Mouse (Mus musculus) MEL (cell line): ENCODE data around the gene Cux1. TPM values are rescaled to one million over a fixed set of nuclear protein-coding genes. Genes with fewer than 3 reads are reported as not detected.

Source experiments
- DNase-seq: peaks from one replicate; pipeline ENCODE4 v3.0.0; 2011; ENCODE audit warnings: low read depth, low spot score
- H3K27ac ChIP-seq: 2 replicates; pipeline ENCODE4 v1.5.1; 2012; ENCODE audit warnings: low read depth, mild to moderate bottlenecking, control low read depth, low read length, moderate library complexity; ENCODE audit not compliant: control insufficient read depth
- H3K27me3 ChIP-seq, 2 experiments: fragments of 150-350 bp in 1 of 2; sonication (generic) in 1 of 2; 2 replicates each; pipeline ENCODE4 v1.6.1; 2012; ENCODE audit warnings: low read length in 2 of 2, mild to moderate bottlenecking in 2 of 2, improper control_type of control experiment in 1 of 2, moderate library complexity in 1 of 2; ENCODE audit not compliant: insufficient read depth in 2 of 2, control insufficient read depth in 1 of 2
- H3K36me3 ChIP-seq, 2 experiments: 2 replicates each; pipeline ENCODE4 v1.6.1; 2012 to 2014; ENCODE audit warnings: low read length in 2 of 2, improper control_type of control experiment in 1 of 2, inconsistent platforms in 1 of 2, mild to moderate bottlenecking in 1 of 2; ENCODE audit not compliant: insufficient read depth in 2 of 2, control insufficient read depth in 1 of 2
- H3K4me1 ChIP-seq, 2 experiments: fragments of 150-350 bp in 1 of 2; sonication (generic) in 1 of 2; 2 replicates each; pipeline ENCODE4 v1.6.1; 2012; ENCODE audit warnings: low read length in 2 of 2, improper control_type of control experiment in 1 of 2, mild to moderate bottlenecking in 1 of 2; ENCODE audit not compliant: insufficient read depth in 2 of 2, control insufficient read depth in 1 of 2
- H3K4me3 ChIP-seq, 2 experiments: fragments of 150-350 bp in 1 of 2; sonication (generic) in 1 of 2; 2 replicates each; pipeline ENCODE4 v1.5.1; 2012; ENCODE audit warnings: low read depth in 2 of 2, low read length in 2 of 2, mild to moderate bottlenecking in 2 of 2, moderate library complexity in 2 of 2, control low read depth in 1 of 2, improper control_type of control experiment in 1 of 2; ENCODE audit not compliant: control insufficient read depth in 1 of 2, insufficient read depth in 1 of 2
- H3K79me2 ChIP-seq: 2 replicates; pipeline ENCODE4 v1.6.1; 2012; ENCODE audit warnings: mild to moderate bottlenecking, low read length, moderate library complexity; ENCODE audit not compliant: control insufficient read depth, poor library complexity, insufficient read depth
- H3K9ac ChIP-seq: 2 replicates; pipeline ENCODE4 v1.6.1; 2012; ENCODE audit warnings: low read depth, mild to moderate bottlenecking, control low read depth, low read length, moderate library complexity; ENCODE audit not compliant: control insufficient read depth, poor library complexity, severe bottlenecking
- H3K9me3 ChIP-seq: fragments of 150-350 bp; sonication (generic); replicated peaks from 2 replicates; pipeline ENCODE4 v1.6.1; 2012; ENCODE audit warnings: mild to moderate bottlenecking, low read length, improper control_type of control experiment, moderate library complexity; ENCODE audit not compliant: insufficient read depth
- BHLHE40 ChIP-seq: IDR thresholded peaks from 2 replicates; pipeline ENCODE4 v1.6.1; 2012; ENCODE audit warnings: low read depth, mild to moderate bottlenecking, inconsistent platforms, low read length, improper control_type of control experiment, borderline replicate concordance
- CTCF ChIP-seq, 3 experiments: IDR thresholded peaks in 2 of 3; conservative IDR thresholded peaks in 1 of 3; 2 replicates each; pipeline ENCODE4 v1.5.1; 2011 to 2012; ENCODE audit warnings: low read length in 3 of 3, low read depth in 2 of 3, mild to moderate bottlenecking in 2 of 3, improper control_type of control experiment in 1 of 3, inconsistent platforms in 1 of 3, mixed read lengths in 1 of 3, moderate library complexity in 1 of 3; ENCODE audit not compliant: control insufficient read depth in 1 of 3, insufficient read depth in 1 of 3, poor library complexity in 1 of 3, severe bottlenecking in 1 of 3
- E2F4 ChIP-seq: IDR thresholded peaks from 2 replicates; pipeline ENCODE4 v1.6.1; 2011; ENCODE audit warnings: low read depth, low read length, improper control_type of control experiment, borderline replicate concordance
- EP300 ChIP-seq, 2 experiments: IDR thresholded peaks; 2 replicates each; pipeline ENCODE4 v1.6.1; 2011; ENCODE audit warnings: improper control_type of control experiment in 2 of 2, low read length in 2 of 2, low read depth in 1 of 2, mild to moderate bottlenecking in 1 of 2
- ETS1 ChIP-seq: IDR thresholded peaks from 2 replicates; pipeline ENCODE4 v1.6.1; 2012; ENCODE audit warnings: low read depth, mild to moderate bottlenecking, inconsistent platforms, low read length, improper control_type of control experiment, moderate library complexity
- GABPA ChIP-seq: IDR thresholded peaks from 2 replicates; pipeline ENCODE4 v1.6.1; 2012; ENCODE audit warnings: low read depth, mild to moderate bottlenecking, inconsistent platforms, low read length, improper control_type of control experiment, moderate library complexity
- GATA1 ChIP-seq: IDR thresholded peaks from 2 replicates; pipeline ENCODE4 v1.6.1; 2011; ENCODE audit warnings: low read depth, low read length, improper control_type of control experiment
- MEF2A ChIP-seq: IDR thresholded peaks from 2 replicates; pipeline ENCODE4 v1.6.1; 2014; ENCODE audit warnings: low read depth, mild to moderate bottlenecking, inconsistent platforms, low read length, improper control_type of control experiment; ENCODE audit not compliant: poor library complexity, insufficient replicate concordance, severe bottlenecking; ENCODE audit errors: extremely low read depth
- MXI1 ChIP-seq: IDR thresholded peaks from 2 replicates; pipeline ENCODE4 v1.6.1; 2011; ENCODE audit warnings: mild to moderate bottlenecking, low read depth, low read length, improper control_type of control experiment
- MYB ChIP-seq: IDR thresholded peaks from 2 replicates; pipeline ENCODE4 v1.6.1; 2011; ENCODE audit warnings: mild to moderate bottlenecking, low read depth, low read length, improper control_type of control experiment
- MYC ChIP-seq: IDR thresholded peaks from 2 replicates; pipeline ENCODE4 v1.6.1; 2011; ENCODE audit warnings: low read depth, mild to moderate bottlenecking, low read length, improper control_type of control experiment, moderate library complexity
- RAD21 ChIP-seq: IDR thresholded peaks from 2 replicates; pipeline ENCODE4 v1.6.1; 2011; ENCODE audit warnings: mild to moderate bottlenecking, low read depth, low read length, improper control_type of control experiment
- SIN3A ChIP-seq: IDR thresholded peaks from 2 replicates; pipeline ENCODE4 v1.6.1; 2012; ENCODE audit warnings: low read length, improper control_type of control experiment, inconsistent platforms
- TAL1 ChIP-seq: IDR thresholded peaks from 2 replicates; pipeline ENCODE4 v1.6.1; 2012; ENCODE audit warnings: mild to moderate bottlenecking, inconsistent platforms, low read length, moderate library complexity, mixed read lengths
- TCF12 ChIP-seq: IDR thresholded peaks from 2 replicates; pipeline ENCODE4 v1.6.1; 2014; ENCODE audit warnings: low read depth, mild to moderate bottlenecking, inconsistent platforms, low read length, improper control_type of control experiment, moderate library complexity
- USF1 ChIP-seq: IDR thresholded peaks from 2 replicates; pipeline ENCODE4 v1.6.1; 2014; ENCODE audit warnings: low read depth, mild to moderate bottlenecking, inconsistent platforms, low read length, improper control_type of control experiment, moderate library complexity
- ZMIZ1 ChIP-seq: IDR thresholded peaks from 2 replicates; pipeline ENCODE4 v1.6.1; 2012; ENCODE audit warnings: low read depth, mild to moderate bottlenecking, inconsistent platforms, low read length, improper control_type of control experiment, moderate library complexity
- ZNF384 ChIP-seq: IDR thresholded peaks from 2 replicates; pipeline ENCODE4 v1.6.1; 2012; ENCODE audit warnings: low read depth, mild to moderate bottlenecking, inconsistent platforms, low read length, improper control_type of control experiment
- polyA plus RNA-seq, 2 experiments: library from polyadenylated mRNA; stranded (reverse) in 1 of 2; unstranded in 1 of 2; fragments of >175 nt in 1 of 2; fragments of >200 nt in 1 of 2; gene quantifications; 2 replicates each; pipeline versions ENCODE4 v1.2.1 to v1.2.4; 2012; ENCODE audit warnings: low replicate concordance in 2 of 2, low read depth in 1 of 2; ENCODE audit not compliant: insufficient read length in 2 of 2, insufficient read depth in 1 of 2, missing spikeins in 1 of 2
- total RNA-seq: library from RNA; depleted of rRNA; stranded (reverse); fragments of 300-350 nt; gene quantifications from 2 replicates; pipeline ENCODE4 v1.2.3, GENCODE M21; 2012

Cux1 gene
- total and polyA plus RNA-seq, 3 experiments = 71.1 to 104 TPM; not detected in 1

GRCm38 (mm10) chr5:136548776-136549175, 18.5 kb downstream of the Cux1 start:
- no peak overlapping the region for H3K9ac ChIP-seq
- no peak for DNase-seq
- TF ChIP-seq CTCF (IDR thresholded peaks at IDR 0.05 in 2 of 3, conservative IDR thresholded peaks at IDR 0.05 in 1 of 3; ENCODE audit: control insufficient read depth in 1 of 3, insufficient read depth in 1 of 3, low read depth in 2 of 3, low read length in 3 of 3, poor library complexity in 1 of 3, severe bottlenecking in 1 of 3) (no peak), RAD21 (no peak)
- H3K27me3 ChIP-seq = no peaks in the 10 kb centered on the region
- no peaks in the 10 kb centered on the region for H3K9me3 ChIP-seq
- H3K79me2 ChIP-seq = peaks cover 77% of the 10 kb centered on the region
- peaks cover 12 to 18% of the 10 kb centered on the region in 2 experiments for H3K4me1 ChIP-seq
- peaks cover 5 to 20% of the 10 kb centered on the region in 2 experiments for H3K36me3 ChIP-seq
- H3K4me3 ChIP-seq = no peak overlapping the region
- no peak overlapping the region for H3K27ac ChIP-seq

GRCm38 (mm10) chr5:136545061-136545460, 22.2 kb downstream of the Cux1 start:
- peak overlapping the region; percentile 47; the same call in 1 of the 2 replicates for H3K9ac ChIP-seq
- H3K27me3 ChIP-seq = no peaks in the 10 kb centered on the region
- TF ChIP-seq ETS1 (peak; percentile 54; the same call in 1 of the 2 replicates), E2F4 (no peak), USF1 (no peak), MXI1 (peak; percentile 47; the same call in 1 of the 2 replicates), TAL1 (peak; percentile 32; the same call in 1 of the 2 replicates), ZNF384 (no peak), BHLHE40 (no peak), MYB (no peak), SIN3A (peak; percentile 70), GABPA (no peak), ZMIZ1 (no peak), GATA1 (peak; percentile 78), EP300 (IDR thresholded peaks at IDR 0.05; ENCODE audit: low read depth in 1 of 2, low read length in 2 of 2) (peak; percentile 74 to 77; a peak in 3 of 4 replicates), MYC (peak; percentile 29; the same call in 1 of the 2 replicates), MEF2A (peak; percentile 46; the same call in 1 of the 2 replicates), TCF12 (peak; percentile 66; the same call in 1 of the 2 replicates)
- peaks cover 8 to 41% of the 10 kb centered on the region in 2 experiments; a peak in 3 of 4 replicates for H3K36me3 ChIP-seq
- H3K27ac ChIP-seq = no peak overlapping the region
- H3K9me3 ChIP-seq = no peaks in the 10 kb centered on the region
- peaks cover 68% of the 10 kb centered on the region for H3K79me2 ChIP-seq
- DNase-seq = peak; percentile 47
- H3K4me3 ChIP-seq = peak overlapping the region in 1 of 2 experiments; percentile 62; a peak in 3 of 4 replicates
- H3K4me1 ChIP-seq = peaks cover 27 to 32% of the 10 kb centered on the region in 2 experiments
